Mouse (Mus musculus) common myeloid progenitor, adult 5-6 weeks (primary cell): ENCODE measurements around the gene Zfp983. TPM values are rescaled to one million over a fixed set of nuclear protein-coding genes. Genes with fewer than 3 reads are reported as not detected.
A peak's percentile ranks its signal among the peaks of the same experiment; 100 is the strongest.
"Not testable (repeated sequence)": the region's sequence is repeated elsewhere in the genome, so short reads cannot be mapped to it uniquely, and the experiment has no call there.

Source experiments
- ATAC-seq: replicated peaks from 2 replicates; pipeline ENCODE4 v1.8.0; 2016; ENCODE audit warnings: low read depth, mild to moderate bottlenecking, moderate TSS enrichment, inconsistent platforms; ENCODE audit not compliant: poor library complexity, severe bottlenecking
- total RNA-seq: library from RNA; stranded (forward); fragments of 200-1000, 187-1606 nt; gene quantifications from 2 replicates; pipeline ENCODE4 v1.2.3, GENCODE M21; 2017

Zfp983 gene
- 4.7 and 6.5 TPM in 2 replicates for total RNA-seq

GRCm38 (mm10) chr17:21650364-21650907, at the start of gene Zfp983:
Zfp983 (plus strand) TSS chr17:21650624.
- peak; percentile 97 for ATAC-seq

- no peak for ATAC-seq
These were observed 34.1 kb upstream of the Zfp983 start for GRCm38 (mm10) chr17:21616356-21616755.

- ATAC-seq, result peak; percentile 85
These were observed 33.1 kb upstream of the Zfp983 start for GRCm38 (mm10) chr17:21617352-21617751.

GRCm38 (mm10) chr17:21623647-21624046, 26.8 kb upstream of the Zfp983 start:
- ATAC-seq, result no peak

GRCm38 (mm10) chr17:21635758-21636157, 14.7 kb upstream of the Zfp983 start:
- ATAC-seq, result not testable (repeated sequence)

DNA sequence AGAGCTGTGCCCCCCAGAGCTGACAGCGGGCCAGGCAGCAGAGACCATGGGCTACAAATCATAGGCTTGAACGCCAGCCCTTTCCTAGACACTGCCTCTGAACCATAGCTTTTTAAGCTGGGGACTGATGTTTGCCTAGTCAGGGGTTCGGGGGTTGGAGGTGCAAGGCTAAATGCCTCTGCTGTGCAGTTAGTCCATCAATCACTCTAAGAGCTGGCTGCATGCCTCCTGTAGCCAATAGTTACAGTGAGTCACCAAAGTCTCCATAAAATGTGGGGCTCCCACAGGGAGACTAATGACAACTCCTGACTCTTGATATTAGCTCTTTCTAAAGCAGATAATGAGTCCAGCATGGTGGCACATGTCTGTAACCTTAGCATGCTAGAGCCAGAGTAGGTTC, 1.6 kb upstream of the Zfp983 start:
- no peak for ATAC-seq

GRCm38 (mm10) chr17:21649936-21650335, 488 bp upstream of the Zfp983 start:
- ATAC-seq, result peak; percentile 63

- ATAC-seq, result peak; percentile 17; the same call in 1 of the 2 replicates
These were observed 28.4 kb downstream of the Zfp983 start for GRCm38 (mm10) chr17:21678826-21679225.

- ATAC-seq, result peak; percentile 97
These were observed 29.0 kb downstream of the Zfp983 start for GRCm38 (mm10) chr17:21679273-21680018.

DNA sequence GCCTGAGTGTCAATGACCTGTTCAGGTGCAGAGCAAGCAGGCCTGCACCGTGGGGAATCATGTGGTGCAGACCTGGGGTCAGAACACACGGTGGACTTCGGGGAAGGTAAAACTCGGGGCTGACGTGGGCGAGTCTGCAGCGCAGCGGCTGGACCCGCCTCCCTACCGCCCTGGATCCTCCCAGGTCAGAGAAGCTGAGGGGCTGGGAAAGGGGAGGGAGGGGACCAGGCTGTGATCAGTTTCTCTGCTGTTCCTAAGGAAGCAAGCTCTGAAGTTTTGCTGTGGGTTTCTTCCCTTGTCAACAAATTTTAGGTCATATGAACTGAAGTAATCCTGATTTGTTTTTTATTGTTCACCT, 29.6 kb downstream of the Zfp983 start:
- peak; percentile 75 for ATAC-seq

DNA sequence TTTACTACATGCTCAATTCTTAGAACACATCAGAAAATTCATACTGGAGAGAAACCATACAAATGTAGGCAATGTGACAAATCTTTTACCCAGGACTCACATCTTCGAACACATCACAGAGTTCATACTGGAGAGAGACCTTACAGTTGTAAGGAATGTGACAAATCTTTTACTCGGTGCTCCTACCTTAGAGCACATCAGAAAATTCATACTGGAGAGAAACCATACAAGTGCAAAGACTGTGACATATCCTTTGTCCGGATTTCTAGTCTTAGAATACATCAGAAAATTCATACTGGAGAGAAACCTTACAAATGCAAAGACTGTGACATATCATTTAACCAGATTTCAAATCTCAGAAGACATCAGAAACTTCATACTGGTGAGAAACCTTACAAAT, 41.1 kb downstream of the Zfp983 start, which contains the start of gene Gm10226:
TSS of gene Gm10226 (plus strand) at position 301 of the 400 bp plus-strand sequence.
- no peak for ATAC-seq

- no peak for ATAC-seq
These were observed 42.9 kb downstream of the Zfp983 start for GRCm38 (mm10) chr17:21693342-21693741.

GRCm38 (mm10) chr17:21696073-21696472, 45.6 kb downstream of the Zfp983 start:
- no peak for ATAC-seq

- ATAC-seq, result peak; percentile 50
These were observed 52.1 kb downstream of the Zfp983 start for GRCm38 (mm10) chr17:21702281-21703240.

- peak; percentile 64 for ATAC-seq
These were observed 53.0 kb downstream of the Zfp983 start for GRCm38 (mm10) chr17:21703414-21703813.

GRCm38 (mm10) chr17:21707343-21707996, 57.0 kb downstream of the Zfp983 start, which contains the start of gene Zfp760:
Zfp760 (plus strand) TSS chr17:21707741.
- ATAC-seq, result peak; percentile 85

- no peak for ATAC-seq
These were observed 58.0 kb downstream of the Zfp983 start for GRCm38 (mm10) chr17:21708401-21708800.
